Mouse (Mus musculus) olfactory bulb, adult 2 months (tissue): ENCODE results near the gene Dhrs11. TPM values are rescaled to one million over a fixed set of nuclear protein-coding genes. Genes with fewer than 3 reads are reported as not detected.

Source experiments
- H3K27ac ChIP-seq: fragments of 200-500 bp; 2 replicates; pipeline ENCODE4 v1.5.1; 2012; ENCODE audit warnings: low read depth, low read length; ENCODE audit not compliant: insufficient read depth
- H3K4me1 ChIP-seq: fragments of 200-500 bp; 2 replicates; pipeline ENCODE4 v1.6.1; 2012; ENCODE audit warnings: low read length; ENCODE audit not compliant: control insufficient read depth, insufficient read depth
- H3K4me3 ChIP-seq: fragments of 200-500 bp; 2 replicates; pipeline ENCODE4 v1.5.1; 2012; ENCODE audit warnings: mild to moderate bottlenecking, low read depth, low read length, moderate library complexity; ENCODE audit not compliant: insufficient read depth
- CTCF ChIP-seq: fragments of 200-500 bp; IDR thresholded peaks from 2 replicates; pipeline ENCODE4 v1.5.1; 2012; ENCODE audit warnings: low read depth, mild to moderate bottlenecking, low read length, moderate library complexity; ENCODE audit not compliant: insufficient read depth
- POLR2A ChIP-seq: fragments of 200-500 bp; IDR thresholded peaks from 2 replicates; pipeline ENCODE4 v1.6.1; 2012; ENCODE audit warnings: mild to moderate bottlenecking, low read depth, low read length, moderate library complexity; ENCODE audit not compliant: insufficient read depth
- WGBS: fragments of 180-500 bp; shearing (Covaris S2); methylation state at CpG from one replicate; pipeline ENCODE4 v1.1.7; 2018; 5-methylcytosine and 5-hydroxymethylcytosine counted together
- polyA plus RNA-seq: library from polyadenylated mRNA; stranded (reverse); fragments of >200 nt; gene quantifications from 2 replicates; pipeline ENCODE4 v1.2.4, GENCODE M21; 2012; ENCODE audit warnings: low replicate concordance; ENCODE audit not compliant: missing spikeins, insufficient read depth, insufficient read length

Gene Dhrs11
- polyA plus RNA-seq, 1 experiment, result not detected

DNA sequence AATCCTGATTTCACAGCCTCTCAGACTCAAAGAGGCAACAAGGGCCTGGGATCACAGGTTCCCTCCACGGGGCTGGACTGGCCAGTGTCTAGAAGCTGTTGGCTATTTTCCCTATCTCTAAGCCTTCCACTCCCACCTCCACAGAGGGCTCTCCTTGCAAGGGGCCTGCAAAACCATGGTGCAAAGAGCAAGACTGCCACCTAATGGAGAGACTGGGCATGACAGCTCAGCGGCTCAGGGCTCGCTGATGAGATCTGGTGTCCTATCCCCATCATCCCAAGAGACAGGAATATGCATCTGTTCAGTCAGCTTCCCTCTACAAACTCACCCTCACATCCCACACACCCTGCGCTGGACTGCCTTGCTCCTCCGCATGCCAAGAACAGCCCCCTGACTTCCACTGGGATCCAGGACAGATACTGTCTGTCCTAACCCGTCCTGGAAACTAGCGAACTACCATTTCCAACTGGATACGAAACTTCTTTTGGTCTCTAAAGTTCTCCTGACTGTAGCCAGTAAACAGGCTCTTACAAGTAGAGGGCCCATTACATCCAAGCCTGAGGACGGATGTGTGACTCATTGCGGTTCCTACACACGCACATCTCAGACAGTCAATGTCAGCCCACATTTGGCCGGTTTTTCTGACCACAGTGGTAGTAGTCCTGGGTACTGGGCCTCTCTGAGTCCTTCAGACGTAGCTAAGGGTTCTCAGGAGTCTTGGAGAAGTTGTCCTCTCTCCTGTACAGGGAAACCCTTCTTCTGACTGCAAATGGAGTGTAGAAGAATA, 14.9 kb downstream of the Dhrs11 start:
- WGBS, result 64% methylated on average over 13 of the region's 13 CpGs
- no peaks in the 10 kb centered on the region for H3K4me1 ChIP-seq
- H3K4me3 ChIP-seq, result no peak overlapping the region
- H3K27ac ChIP-seq, result no peak overlapping the region
- TF ChIP-seq POLR2A (no peak), CTCF (peak; percentile 94)

DNA sequence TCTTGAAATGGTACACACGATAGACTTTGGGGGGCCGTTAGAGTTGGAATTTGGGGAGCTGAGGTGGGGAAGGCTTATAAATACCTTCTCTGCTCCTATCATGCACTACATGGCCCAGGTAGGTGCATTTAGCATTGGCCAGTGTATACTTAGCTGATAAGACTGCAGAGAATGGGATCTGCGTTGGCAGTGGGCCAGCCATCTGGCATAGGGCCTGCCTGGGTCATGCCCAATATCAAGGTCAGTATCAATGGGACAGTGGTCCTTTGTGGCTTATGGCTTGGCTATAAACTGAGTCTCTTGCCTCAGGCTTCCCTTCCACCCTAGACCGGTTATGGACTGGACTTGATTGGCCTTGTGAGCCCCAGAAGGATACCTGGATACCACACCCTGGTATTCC, 24.4 kb downstream of the Dhrs11 start:
- H3K4me3 ChIP-seq, result no peak overlapping the region
- WGBS, result 93% methylated on average over 4 of the region's 4 CpGs
- TF ChIP-seq CTCF, result no peak
- TF ChIP-seq POLR2A, result no peak
- no peaks in the 10 kb centered on the region for H3K4me1 ChIP-seq
- no peak overlapping the region for H3K27ac ChIP-seq

DNA sequence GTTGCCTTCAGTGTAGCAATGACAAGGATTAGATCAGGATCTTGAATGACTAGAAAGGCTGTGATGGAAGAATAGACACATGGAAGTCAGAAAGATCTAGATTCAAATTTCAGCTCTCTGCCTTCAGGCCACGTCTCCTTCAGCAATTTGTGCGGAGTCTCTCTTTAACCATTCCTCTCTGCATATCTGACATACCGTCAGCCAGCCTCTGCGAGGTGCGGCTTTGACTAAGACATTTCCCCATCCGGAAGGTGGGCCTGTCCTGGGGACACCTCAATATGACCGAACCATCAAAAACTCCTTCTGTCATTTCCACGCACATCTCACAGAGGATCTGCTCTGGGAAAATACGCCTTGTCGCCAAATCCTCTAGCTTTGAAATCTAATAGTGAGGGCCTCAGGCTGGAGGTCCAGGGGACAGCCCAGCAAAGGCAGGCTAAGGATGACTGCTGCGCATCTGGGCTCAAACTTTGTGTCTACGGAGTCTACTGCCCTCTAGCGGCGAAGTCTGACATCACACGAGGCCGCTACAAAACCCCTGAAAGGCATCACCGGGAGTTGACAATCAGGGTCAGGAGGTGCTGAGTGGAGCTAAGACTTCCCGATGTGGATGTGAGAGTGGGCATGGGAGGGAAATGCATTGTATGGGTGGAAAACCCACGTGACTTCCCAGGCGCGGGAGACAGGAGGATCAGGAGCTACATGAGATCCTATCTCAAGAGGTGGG, 31.0 kb downstream of the Dhrs11 start:
- H3K4me1 ChIP-seq, result peaks cover 2% of the 10 kb centered on the region; the same call in 1 of the 2 replicates
- H3K4me3 ChIP-seq, result no peak overlapping the region
- no peak for TF ChIP-seq POLR2A
- peak; percentile 86 for TF ChIP-seq CTCF
- H3K27ac ChIP-seq, result no peak overlapping the region
- WGBS, result 25% methylated on average over 21 of the region's 21 CpGs

DNA sequence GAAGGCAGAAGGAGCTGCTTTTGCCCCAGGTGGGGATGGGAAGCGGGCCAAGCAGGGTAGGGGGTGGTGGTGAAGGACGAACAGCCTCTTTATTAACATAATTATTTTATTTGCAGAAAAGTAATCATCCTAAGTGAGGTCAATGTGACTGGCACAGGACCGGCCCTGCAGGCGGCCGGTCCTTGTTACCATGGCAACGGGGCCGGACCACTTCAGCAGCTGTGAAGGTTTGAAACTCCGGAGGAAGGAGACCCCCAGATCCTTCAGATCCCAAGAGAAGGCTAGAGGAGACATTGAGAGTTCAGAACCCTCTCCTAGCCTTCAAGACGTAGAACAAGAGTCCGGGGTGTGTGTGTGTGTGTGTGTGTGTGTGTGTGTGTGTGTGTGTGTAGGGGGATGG, 31.8 kb downstream of the Dhrs11 start:
- Histone ChIP-seq H3K27ac (no peak overlapping the region), H3K4me3 (no peak overlapping the region), H3K4me1 (peaks cover 2% of the 10 kb centered on the region; the same call in 1 of the 2 replicates)
- TF ChIP-seq CTCF (no peak), POLR2A (no peak)
- WGBS, result 35% methylated on average over 10 of the region's 10 CpGs

DNA sequence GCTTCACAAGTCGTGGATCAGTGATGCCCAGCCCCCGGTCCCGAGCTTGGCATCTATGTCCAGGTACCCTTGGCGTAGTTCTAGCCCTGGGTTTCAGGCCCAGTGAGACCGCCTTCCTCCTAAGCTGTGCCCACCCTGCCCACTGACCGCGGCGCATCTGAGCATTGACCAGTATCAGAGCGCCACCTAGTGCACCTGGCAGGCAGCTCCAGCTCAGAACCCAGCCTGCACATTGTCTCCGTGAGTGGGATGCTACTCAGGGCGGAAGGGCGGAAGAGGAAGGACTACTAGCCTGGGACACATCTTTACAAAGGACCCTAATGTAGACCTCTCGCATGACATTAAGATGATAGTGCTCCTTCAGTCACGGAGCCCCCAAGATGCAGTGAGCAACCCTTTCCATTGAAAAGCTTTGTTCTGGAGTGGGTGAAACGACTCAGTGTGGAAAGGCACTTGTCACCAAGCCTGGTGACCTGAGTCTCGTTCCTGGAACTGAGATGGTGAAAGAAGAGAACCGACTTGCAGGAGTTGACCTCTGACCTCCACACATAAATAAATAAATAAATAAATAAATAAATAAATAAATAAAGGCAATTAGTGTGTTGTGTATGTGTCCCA, 34.2 kb downstream of the Dhrs11 start:
- TF ChIP-seq CTCF, result peak; percentile 99
- no peak for TF ChIP-seq POLR2A
- H3K4me1 ChIP-seq, result peaks cover 2% of the 10 kb centered on the region; the same call in 1 of the 2 replicates
- H3K27ac ChIP-seq, result no peak overlapping the region
- WGBS, result 6% methylated on average over 17 of the region's 17 CpGs
- H3K4me3 ChIP-seq, result no peak overlapping the region

DNA sequence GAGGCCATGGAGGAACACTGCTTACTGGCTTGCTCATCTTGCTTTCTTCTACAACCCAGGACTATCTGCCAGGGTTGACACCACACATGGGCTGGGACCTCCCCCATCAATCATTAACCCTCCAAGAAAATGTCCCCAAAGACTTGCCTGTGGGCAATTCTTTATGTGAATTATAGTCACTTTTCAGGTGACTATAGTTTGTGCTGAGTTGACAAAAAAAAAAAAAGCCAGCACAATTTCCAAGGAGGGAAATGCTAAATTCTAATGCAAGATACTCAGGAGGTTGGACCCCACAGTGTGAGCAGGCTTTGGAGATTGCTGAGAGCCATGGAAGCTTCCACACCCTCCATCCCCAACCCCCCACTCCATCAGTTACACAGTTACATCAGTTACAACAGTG, 35.2 kb downstream of the Dhrs11 start:
- Histone ChIP-seq H3K4me3 (no peak overlapping the region), H3K27ac (no peak overlapping the region), H3K4me1 (peaks cover 2% of the 10 kb centered on the region; the same call in 1 of the 2 replicates)
- TF ChIP-seq POLR2A, result no peak
- TF ChIP-seq CTCF, result no peak

DNA sequence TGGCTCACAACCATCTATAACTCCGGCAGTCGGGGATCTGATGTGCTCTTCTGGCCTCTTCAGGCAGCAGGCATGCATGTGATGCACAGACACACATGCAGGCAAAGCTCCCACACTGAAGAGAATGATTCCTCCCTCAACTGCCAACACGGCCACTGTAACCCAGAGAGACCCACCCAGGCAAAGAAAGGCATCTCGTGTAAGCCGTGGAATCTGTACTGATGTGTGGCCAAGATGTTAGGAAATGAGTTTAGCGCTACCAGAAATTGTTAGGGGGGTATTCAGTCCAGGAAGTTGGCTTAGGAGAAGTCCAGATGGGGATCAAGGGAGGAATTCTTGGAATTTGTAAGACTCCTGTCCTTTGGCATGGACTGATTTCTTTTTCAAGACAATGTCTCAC, 38.4 kb downstream of the Dhrs11 start:
- WGBS, result 55% methylated on average over 6 of the region's 6 CpGs
- no peaks in the 10 kb centered on the region; the same call in 1 of the 2 replicates for H3K4me1 ChIP-seq
- TF ChIP-seq POLR2A (no peak), CTCF (no peak)

DNA sequence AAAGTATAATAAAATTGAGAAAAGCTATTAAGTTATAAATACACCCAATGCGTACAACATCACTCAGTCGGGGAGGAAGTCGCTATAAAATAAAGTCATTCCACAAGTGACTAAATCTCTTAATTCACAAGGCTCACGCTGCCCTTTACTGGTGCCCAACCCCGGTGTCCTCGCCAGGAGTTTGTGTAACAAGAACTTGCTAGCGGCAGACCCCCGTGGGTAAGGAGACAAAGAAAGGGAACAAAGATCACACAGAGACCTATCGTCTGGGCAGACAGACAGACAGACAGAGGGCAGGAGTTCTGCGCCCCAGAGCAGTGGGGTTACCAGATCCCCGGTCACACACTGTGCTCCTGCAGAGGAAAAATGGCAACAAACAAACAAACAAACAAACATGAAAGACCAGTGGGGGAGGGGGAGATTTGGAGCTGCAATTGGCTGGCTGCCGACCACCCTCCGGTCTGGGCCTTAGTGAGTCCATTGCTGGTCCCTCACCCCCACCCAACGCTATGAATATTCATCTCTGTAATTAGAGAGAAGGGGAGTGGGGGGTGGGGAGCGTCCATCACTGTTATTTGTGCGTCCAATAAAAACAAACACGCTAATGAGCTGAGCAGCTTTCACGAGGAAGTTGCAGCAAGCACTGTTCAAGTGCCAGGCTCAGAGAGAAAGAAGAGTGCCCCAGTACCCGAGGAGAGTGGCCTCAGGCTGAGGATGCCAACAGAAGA, 48.5 kb downstream of the Dhrs11 start:
- H3K4me1 ChIP-seq, result peaks cover 11% of the 10 kb centered on the region
- H3K27ac ChIP-seq, result no peak overlapping the region
- 2% methylated on average over 19 of the region's 19 CpGs for WGBS
- no peak for TF ChIP-seq POLR2A
- no peak overlapping the region for H3K4me3 ChIP-seq

More for the DNA sequence above, 38.4 kb downstream of the Dhrs11 start:
- no peak overlapping the region for H3K4me3 ChIP-seq
- no peak overlapping the region for H3K27ac ChIP-seq

DNA sequence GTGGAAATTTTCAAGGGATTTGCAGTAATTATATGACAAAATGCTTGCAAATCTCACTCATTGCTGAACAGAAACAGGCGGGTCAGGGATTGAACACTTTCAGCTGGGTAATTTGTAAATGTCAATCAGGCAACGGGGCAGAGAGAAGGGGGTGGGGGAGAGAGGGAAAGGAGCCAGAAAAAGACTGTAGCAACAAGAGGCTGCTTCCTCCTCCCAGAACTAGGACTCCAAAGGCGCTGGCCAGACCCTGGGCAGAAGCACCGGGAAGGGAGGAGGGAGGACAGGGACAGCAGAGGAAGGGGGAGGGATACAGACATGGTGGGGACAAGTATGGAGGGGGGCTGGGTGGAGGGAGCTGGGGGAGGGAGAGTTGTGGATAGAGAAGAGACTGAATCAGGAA, 53.2 kb downstream of the Dhrs11 start:
- Histone ChIP-seq H3K4me3 (no peak overlapping the region), H3K27ac (no peak overlapping the region), H3K4me1 (peaks cover 5% of the 10 kb centered on the region)
- TF ChIP-seq POLR2A (no peak), CTCF (no peak)
- 8% methylated on average over 4 of the region's 4 CpGs for WGBS
